Mouse (Mus musculus) urinary bladder, postnatal 36 days (tissue): ENCODE measurements around the gene Amot.

Experiments used
- DNase-seq, 2 experiments: peaks; one replicate each; pipeline ENCODE4 v3.0.0; 2022; ENCODE audit warnings: low spot score in 2 of 2, mixed read lengths in 1 of 2

Gene Amot

GRCm38 (mm10) chrX:145482383-145482782 is 22.6 kb downstream of the Amot start:
- DNase-seq = no peak

GRCm38 (mm10) chrX:145479942-145480341 is 25.0 kb downstream of the Amot start:
- no peak for DNase-seq

- no peak for DNase-seq
Measured at GRCm38 (mm10) chrX:145477725-145478194, 27.2 kb downstream of the Amot start.

DNA sequence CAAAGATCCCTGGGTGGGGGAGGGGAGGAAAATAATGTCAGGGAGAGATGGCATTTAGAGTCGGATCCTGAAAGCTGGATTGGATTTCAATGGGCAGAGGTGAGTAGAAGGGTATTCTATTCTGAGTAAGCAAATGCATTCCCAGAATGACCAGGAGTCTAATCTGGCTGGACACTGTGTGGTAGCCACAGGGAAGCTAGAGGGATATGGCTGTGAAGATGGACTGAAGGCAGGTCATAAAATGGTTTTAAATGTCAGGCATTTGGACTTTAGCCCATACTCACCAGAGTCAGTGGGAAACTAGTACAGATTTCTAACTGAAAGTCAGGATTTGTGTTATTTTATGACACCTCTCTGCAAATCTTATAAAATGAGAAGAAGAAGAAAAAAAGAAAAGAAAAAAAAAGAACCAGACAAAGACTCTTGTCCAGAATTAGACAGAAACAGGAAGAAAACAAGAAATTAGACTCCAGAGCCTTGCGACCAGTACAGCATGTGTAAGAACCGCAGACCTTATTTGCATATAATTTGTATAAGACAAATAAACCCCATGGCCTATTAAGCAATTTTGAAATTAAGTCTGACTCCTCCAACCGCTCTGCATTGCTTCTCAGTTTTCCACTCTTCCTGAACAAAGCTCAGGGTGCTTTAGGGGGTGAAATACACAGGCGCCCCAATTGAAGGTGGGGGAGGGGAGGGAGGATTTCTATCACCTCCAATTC is 27.8 kb downstream of the Amot start:
- no peak for DNase-seq

DNA sequence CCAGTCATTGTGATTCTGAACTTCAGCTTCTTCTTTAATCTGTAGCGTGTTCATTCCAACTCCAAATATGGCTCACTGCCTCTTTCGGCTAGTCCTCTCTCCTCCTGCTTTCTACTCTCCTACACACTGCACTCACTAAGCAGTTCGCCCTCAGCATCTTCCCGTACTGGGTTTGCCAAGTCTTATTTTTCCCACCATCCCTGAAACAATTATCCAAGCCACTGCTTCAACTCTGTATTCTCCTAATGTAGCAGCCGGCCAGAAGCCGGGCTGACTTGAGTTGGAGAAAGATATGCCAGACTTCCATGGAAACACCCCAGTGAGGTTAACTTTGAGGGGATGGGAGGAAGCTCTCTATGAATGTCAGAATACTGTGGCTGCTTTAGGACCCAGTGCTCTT is 36.7 kb downstream of the Amot start:
- no peak for DNase-seq

GRCm38 (mm10) chrX:145463524-145463923 is 41.5 kb downstream of the Amot start:
- DNase-seq = no peak

DNA sequence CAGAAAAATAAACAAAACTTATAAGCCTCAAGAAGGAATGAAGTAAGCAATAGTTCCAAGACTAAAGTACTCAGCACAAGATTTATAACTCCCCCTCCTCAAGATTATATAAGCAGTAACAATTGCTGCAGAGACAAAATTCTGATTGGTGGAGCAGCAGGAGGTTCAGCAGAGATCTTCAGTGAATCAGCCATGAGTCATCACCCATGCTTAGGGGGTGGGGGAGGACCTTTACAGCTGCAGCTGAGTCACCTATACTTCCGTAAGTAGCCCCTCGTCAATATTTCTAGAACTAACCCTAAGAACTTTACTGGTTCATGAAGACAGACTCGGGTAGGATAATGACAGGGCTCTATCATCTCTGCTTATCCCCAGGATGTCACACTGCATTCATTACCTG is 43.6 kb downstream of the Amot start:
- no peak for DNase-seq

DNA sequence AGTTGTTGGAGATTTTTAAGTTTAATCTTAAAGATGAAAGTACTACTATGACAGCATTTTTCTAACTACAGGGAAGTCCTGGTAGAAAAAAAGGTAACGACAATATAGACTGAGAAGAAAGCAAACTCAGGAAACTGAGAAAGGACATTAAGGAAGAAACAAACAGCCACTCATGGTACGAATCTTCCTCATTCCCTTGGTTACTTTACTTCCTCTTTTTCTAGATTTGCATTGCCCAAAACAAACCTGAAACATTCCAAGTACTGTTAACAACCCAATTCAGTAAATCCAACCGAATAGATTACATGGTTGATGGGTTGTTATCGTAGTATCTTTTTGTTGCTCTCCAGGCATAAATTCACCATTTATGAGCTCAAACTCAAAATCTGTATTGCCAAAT is 48.7 kb downstream of the Amot start:
- no peak for DNase-seq

DNA sequence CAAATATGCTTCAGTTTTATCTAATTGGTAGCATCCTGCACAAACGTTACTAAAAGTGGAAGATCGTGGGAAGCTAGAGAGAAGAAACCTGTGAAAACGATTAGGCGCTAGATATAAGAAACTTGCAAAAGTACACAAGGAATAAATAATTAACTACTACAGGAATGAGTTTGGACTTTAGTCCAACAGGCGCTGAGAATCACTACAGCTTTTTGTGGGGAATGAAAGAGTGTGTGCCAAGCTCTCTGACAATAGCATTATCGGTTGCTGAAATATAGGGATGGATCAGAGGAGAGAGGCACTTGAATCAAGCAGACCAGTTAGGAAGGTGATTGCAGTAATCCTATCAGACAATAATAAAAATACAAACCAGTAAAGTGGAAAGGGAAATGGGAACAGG is 49.4 kb downstream of the Amot start:
- no peak for DNase-seq

DNA sequence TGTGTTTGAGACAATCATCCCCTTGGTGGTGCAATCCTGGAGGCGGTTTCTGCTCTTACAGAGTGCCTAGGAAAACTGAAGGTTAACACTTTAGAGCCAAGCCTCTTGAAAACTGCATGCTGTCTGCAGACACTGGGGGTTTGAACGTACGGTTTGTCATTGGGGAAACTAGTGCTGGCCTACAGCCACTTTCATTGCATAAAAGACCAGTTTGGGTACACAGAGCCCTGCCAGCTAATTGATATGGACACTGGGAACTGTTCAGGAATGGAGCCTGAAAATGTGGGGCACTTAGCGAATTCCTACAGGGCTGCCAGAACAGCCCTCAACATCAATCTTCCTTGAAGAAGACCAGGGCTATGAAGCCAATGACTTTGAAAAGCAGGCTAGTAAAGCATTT is 50.2 kb downstream of the Amot start:
- no peak for DNase-seq

GRCm38 (mm10) chrX:145441526-145441925 is 63.5 kb downstream of the Amot start:
- DNase-seq = no peak

DNA sequence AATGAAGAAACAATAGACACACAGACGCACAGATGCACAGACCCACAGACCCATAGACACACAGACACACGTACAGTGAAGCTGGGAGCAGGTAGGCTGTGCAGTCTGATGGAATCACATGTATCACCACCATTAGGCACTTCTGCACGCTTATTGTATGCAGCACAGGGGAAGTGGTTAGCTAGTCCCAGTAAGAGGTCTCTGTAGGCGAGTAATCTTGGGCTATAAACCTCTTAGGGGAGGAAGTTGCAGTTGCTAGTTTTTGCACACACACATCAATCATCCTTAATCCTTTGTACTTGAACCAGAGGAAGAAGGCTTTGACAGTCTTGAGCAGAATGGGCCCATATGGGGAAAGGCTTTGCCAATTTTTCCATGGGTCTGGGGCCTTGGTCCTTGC is 71.3 kb downstream of the Amot start:
- DNase-seq = no peak

- DNase-seq = no peak
Measured at GRCm38 (mm10) chrX:145430836-145431570, 74.0 kb downstream of the Amot start.

DNA sequence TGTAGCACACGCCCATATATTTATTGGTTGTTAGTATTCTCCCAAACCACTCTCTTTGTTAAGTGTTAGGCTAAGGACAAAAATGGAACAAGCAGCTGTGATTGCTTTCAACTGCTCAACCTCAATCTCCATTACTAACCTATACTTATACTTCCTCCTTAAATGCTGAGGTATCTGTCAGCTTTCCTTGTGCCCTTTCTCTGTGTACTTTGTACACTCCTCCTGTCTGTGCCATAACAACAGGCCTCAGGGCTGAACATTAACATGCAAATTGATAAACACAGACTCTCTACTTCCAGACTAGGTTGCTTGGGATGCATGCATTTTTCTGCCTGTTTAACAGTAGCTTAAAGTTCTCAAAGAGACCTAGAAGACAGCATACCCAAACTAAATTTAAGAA is 76.2 kb downstream of the Amot start:
- no peak for DNase-seq

DNA sequence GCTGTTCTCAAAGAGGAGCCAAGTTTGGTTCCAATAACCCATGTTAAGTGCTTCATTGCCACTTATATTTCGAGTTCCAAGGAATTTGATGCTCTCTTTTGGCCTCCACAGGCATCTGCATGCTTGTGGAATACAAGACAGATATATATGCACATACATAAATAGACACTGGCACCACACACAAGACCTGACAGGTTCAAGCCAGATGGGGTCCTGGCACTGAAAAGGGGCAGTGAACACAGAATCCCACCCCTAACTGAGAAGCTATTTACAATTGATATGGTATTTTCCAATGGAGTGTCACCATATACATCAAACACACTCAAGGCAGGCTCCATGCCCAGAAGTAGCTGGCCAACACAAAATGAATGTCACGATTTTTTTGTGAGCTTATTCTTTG is 81.0 kb downstream of the Amot start:
- no peak for DNase-seq

- no peak for DNase-seq
Measured at GRCm38 (mm10) chrX:145414319-145414718, 90.7 kb downstream of the Amot start.

GRCm38 (mm10) chrX:145411425-145411824 is 93.6 kb downstream of the Amot start:
- DNase-seq = no peak

DNA sequence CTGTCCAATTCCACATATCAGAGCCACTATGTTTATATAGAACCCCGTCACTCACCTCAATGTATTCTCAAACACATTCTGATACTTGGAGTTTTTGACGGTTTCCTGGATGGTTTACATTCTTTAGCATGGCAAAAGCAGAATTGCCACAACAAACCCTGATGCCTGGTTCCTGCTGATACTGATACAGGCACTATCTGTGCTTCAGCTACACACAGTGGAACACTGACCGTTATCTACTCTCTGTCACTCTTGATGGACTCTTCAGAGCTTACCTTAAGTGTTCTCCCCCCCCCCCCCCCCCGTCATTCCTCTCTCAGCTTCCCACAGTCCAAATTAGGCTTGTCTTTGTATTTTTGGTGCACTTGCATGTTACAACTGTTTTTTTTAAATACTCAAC is 98.9 kb downstream of the Amot start:
- no peak for DNase-seq

DNA sequence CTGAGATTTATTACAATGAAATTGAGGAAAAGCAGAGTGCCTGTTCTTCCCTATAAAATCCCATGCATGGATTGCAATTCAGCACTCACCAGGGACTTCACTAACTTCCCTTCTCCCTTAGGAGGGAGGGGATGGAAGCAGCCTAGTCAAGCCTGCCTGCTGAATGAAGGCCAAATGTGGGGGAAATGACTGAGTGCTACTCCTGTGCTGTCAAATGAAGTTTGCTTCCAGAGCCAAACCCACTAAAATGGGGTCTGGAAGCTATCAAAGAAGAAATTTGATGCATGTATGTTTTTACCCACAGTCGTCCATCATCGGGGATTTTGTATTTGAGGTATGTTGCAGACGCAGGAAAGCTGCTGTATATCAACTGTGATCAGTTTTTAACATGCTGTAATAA is 103.1 kb downstream of the Amot start:
- DNase-seq = no peak

- no peak for DNase-seq
Measured at GRCm38 (mm10) chrX:145399236-145399635, 105.7 kb downstream of the Amot start.
